Mouse (Mus musculus) skeletal muscle tissue, adult 2 months (tissue): ENCODE data around the gene Art5.
A peak's percentile ranks its signal among the peaks of the same experiment; 100 is the strongest.

ENCODE experiments used
- DNase-seq: peaks from one replicate; pipeline ENCODE4 v3.0.0-alpha.2; 2012; ENCODE audit warnings: low read depth, low spot score

Gene Art5

GRCm38 (mm10) chr7:102109171-102109570 lies at the start of gene Art5:
Gene Art5 (minus strand): TSS chr7:102109489.
- no peak for DNase-seq

DNA sequence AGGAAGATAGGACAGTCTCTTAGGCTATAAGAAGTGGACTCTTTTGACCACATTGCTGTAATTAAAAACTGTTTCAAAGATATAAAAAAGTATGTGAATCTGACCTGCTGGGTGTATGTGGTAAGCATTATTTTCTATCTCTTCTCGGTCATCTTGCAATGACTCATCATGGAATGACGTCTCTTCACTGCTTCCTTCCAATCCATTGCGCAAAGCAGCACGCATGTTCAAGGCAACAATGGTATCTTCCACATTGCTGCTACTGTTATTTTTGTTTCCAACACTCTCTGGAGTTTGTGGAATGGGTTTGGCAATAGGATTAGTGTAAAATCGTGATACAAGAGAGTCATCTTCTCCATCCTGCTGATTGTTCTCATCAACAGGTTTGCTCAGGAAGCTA lies 44.4 kb upstream of the Art5 start:
- no peak for DNase-seq

GRCm38 (mm10) chr7:102137898-102138297 lies 28.6 kb upstream of the Art5 start:
- DNase-seq: no peak

- no peak for DNase-seq
These were observed 28.2 kb upstream of the Art5 start for GRCm38 (mm10) chr7:102137464-102137863.

DNA sequence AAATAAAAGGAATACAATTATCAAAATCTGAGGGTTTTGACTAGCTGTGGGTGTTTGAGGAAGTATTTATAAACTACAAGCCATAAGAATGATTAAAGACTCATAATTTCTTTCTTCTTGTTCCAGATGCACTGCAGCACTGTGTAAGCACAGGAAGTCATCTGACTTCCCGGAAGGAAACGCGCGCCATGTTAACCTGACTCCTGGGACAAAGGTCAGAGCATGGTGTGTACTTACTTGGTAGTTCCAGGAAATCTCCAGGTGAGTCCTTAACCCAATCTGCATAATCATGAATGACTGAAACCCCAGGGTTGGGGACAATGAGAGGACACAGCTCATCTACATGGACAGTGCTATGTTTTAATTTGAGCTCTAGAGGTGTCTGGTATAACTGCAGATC lies 23.1 kb upstream of the Art5 start:
- no peak for DNase-seq

DNA sequence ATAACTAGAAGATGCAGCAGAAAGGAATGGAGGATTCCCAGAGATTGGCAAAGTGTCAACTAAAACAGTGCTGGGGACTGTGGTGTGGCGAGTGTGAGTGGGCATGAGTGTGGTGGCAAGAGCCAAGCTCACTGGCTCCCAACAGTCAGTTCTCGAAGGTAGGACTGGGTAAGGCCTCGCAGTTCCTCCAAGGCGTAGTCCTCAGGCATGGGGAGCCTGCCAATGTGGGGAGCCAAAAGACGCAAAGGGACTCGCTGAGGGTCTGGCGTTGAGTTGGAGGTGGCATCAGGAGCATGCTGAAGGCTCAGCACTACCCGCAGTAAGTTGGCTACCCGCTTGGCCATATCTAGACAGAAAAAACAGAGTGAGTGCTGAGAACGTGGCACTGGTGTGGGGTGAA lies 11.0 kb upstream of the Art5 start:
- DNase-seq: no peak

DNA sequence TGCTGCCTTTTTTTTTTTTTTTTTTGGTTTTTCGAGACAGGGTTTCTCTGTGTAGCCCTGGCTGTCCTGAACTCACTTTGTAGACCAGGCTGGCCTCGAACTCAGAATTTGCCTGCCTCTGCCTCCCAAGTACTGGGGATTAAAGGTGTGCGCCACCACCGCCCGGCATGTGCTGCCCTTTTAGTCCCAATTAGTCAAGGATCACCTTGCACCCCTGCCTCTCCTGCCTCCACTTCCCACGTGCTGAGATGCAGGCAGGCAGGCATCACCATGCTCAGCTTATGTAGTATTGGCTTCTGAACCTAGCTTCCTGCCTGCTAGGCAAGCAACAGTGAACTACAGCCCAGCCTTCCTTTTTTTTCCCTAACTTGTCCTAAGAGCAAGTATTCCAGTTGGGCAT lies 8.1 kb upstream of the Art5 start:
- no peak for DNase-seq

DNA sequence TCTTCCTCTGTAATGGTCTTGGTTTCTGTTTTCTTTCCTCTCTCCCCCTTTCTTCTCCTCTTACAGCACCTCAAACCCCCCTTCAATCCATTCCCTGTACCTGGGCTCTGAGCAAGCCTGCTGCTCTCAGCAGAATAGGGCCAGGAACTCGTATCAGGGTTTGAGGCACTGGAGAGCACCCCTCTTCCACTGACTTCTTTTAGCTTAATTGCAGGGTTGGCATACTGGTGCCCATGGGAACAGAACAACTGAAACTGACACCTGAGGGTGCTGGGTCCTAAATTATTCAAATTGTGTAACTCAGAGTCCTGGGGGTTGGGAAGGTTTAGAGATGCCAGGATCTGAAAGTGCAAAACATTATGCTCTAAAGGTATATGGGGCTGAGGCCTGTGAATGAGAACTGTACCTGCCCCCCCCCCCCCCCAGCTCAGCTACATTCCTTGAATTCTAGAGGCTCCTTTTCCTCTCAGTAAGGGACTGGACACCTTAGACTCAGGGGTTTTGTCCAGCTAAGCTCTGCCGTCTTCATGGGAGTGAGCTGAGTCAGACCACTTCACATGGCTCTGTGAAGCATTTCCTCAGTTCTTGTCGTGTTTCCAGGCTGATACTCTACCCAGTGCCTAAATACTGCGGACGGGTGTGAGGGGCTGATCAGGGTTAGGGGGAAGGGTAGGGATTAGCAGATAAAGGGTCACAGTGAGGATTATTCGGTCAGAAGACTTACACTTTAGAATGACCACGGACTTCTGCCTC lies 7.5 kb upstream of the Art5 start, which contains the start of gene Chrna10:
TSS of gene Chrna10 (minus strand) at position 250 of the 753 bp plus-strand sequence.
- DNase-seq: no peak

DNA sequence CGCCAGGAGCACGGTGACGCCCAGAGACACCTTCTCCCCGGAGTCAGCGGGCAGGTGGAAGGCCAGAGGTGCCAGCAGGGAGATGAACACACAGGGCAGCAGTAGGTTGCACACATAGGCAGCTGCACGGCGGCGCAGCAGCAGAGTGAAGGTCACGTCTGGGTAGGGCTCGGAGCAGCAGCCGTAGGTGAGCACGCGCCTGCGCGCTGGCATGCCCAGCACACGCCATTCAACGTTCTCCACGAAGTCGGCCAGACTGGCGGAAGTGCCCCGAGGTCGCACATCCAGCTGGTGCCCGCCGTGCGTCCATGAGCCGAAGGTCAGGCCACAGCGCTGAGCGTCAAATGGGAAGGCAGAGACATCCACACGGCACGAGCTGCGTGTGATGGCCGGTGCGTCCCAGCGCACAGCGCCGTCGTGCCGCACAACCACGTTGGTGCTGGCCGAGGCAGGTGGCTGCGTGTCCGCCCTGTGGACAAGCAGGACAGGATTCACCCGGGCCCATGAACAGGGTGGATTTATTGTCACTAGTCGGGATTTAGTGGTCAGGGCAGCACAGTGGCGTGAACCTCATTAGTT lies 4.0 kb upstream of the Art5 start:
- DNase-seq: no peak

- no peak for DNase-seq
These were observed 457 bp upstream of the Art5 start for GRCm38 (mm10) chr7:102109746-102110145.

DNA sequence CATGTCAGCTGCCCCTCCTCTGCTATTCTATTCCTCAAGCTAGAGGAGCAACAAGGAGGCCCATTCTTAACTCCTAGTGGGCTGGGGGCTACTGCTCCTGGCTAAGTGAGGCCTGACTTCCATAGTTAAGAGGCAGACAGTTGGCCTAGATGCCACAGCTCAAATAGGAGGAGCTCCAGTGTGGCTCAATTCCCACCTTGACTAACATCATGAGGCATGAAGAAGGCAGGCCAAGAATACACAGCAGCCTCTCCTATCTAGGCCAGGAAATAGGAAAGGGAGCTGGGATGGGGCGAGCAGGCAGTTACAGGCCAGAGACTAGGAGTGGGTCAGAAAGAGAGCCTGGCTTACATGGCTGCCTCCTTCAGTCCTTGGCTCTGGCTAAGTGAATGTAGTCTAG lies 1.1 kb downstream of the Art5 start:
- DNase-seq: peak; percentile 67

GRCm38 (mm10) chr7:102106700-102107141 lies 2.6 kb downstream of the Art5 start:
- no peak for DNase-seq

DNA sequence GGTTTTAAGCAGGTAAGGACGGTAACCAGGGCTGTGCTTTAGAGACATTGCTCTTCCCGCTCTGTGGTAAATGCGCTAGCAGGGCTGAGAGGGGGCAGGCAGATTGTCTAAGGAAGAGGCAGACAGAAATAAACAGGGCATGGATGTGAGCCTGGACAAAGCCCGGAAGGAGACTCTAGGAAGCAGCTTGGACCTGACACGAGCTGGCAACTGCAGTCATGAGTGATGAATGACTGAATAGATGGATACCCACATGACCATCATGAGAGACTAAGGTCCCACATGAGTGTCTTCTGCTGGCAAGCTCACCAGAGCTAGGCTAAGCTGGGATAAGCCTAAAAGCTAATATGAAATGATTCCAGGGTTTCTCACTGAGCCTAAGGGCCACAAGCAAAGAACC lies 5.2 kb downstream of the Art5 start:
- DNase-seq: no peak

DNA sequence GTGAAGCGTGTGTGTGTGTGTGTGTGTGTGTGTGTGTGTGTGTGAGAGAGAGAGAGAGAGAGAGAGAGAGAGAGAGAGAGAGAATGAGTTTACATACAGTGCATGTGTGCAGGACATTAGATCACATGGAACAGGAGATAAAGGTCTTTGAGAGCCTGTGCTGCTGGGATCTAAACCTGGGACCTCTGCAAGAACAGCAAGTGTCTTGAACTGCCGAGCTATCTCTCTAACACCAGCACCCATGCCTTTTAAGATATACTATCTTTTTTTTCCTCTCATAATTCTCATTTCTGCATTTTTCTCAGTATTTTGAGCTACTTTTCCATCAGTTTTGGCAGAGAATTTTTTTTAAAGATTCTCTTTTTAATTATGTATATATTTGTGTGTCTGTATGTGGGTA lies 5.7 kb downstream of the Art5 start:
- DNase-seq: no peak

DNA sequence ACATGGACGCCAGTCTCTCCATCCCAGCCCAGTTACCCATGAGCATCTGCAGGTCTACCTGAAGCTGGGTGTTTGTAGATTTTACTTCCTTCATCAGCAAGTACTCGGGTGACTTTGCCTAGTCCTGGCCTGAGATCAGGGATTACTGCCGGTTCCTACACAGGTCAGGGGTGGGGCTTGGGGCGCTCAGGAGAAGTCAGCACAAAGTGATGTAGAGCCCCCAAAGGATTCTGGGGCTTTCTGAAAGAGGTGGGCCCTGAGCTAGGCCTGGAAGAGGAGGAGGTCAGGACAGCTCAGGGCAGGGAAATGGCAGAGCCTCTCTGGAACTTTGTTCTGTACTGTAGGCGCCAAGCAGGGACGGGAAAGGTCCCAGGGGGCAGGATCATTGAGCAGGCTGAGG lies 6.6 kb downstream of the Art5 start:
- DNase-seq: no peak

DNA sequence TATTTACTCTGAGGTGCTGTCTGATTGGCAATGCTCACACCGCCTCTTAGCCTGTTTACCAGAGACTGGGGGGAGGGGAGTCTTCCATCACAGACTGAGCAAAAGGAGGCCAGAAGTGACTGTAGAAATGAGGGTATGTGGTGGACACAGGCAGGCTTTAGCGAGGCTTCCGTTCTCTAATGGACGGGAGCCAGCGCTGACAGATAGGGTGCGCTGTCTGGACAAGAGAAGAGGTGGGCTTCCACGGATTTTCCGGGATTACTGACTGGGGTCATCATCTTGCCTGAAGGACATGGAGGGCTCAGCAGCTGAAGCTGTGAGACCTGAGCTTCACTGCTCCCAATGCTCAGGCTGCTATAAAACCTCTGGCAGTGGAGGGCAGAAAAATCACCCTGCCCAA lies 7.0 kb downstream of the Art5 start:
- DNase-seq: no peak

DNA sequence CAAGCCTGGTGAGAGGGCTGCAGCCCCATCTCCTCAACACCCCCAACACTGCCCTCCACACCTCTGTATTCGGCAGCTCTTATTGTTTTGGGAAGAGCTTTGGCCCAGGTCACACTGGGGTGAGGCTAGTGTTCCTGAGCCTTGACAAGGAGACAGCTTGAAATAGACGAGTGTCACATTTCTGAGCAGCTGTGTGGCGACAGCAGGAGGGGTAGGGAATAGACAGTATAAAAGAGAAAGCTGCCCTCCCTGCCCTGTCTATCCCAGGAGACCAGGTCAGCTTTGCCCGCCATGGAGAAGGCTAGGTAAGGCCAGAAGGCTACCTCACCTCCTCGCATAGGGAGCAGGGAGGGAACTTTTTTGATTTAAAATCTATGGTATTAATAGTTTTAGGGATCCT lies 7.8 kb downstream of the Art5 start, which contains the start of gene Art1:
TSS of gene Art1 (plus strand) at position 257 of the 400 bp plus-strand sequence.
- peak; percentile 94 for DNase-seq

- no peak for DNase-seq
These were observed 8.4 kb downstream of the Art5 start for GRCm38 (mm10) chr7:102100868-102101267.

GRCm38 (mm10) chr7:102099760-102100661 lies 9.3 kb downstream of the Art5 start:
- DNase-seq: peak; percentile 88

DNA sequence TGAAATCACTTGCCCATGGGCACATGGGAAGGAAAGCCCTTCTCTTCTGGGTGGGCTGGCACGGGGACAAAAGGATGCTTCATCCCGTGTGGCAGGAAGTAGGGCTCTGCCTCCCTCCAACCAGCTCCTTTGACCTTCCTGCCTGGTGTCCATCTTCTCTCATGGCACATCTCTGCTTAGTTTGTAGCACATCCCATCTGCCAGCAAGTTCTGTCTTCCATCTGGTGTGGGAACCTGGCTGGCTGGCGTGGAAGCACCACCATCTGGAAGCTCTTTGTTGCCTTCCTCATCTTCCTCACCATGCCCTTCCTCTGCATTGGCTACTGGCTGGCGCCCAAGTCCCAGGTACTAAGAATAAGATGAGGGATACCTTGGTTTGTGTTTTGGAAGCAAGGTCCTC lies 22.0 kb downstream of the Art5 start:
- DNase-seq: no peak

GRCm38 (mm10) chr7:102084041-102084696 lies 25.1 kb downstream of the Art5 start:
- DNase-seq: no peak

DNA sequence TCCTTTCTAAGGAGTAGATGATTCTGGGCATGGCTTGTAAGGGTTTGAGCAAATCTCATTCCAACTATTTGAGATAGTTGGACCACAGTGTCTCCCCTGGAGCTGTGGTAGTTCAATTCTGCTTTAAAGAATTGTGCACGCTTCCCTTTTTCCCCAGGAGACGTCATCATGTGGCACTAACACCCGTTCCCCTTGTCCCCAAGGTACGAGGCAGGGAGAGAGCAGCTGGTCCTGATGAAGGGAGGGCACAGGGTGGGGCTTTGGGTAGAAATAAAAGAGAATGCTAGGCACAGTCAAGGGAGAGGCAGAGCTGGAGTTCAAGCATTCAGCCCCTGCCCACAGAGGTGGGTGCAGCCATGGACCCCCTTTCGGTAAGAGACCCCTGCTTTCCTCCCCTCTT lies 26.5 kb downstream of the Art5 start, which contains the start of gene Trpc2:
TSS of gene Trpc2 (plus strand) at position 301 of the 400 bp plus-strand sequence.
- DNase-seq: no peak
